Mouse (Mus musculus) lung, postnatal 0 days (tissue): ENCODE data around the gene Gm28635. TPM values are rescaled to one million over a fixed set of nuclear protein-coding genes. Genes with fewer than 3 reads are reported as not detected.

ENCODE experiments used
- ATAC-seq: fragments of 200-750 bp; cut with Nextera tagmentation; 2 replicates; pipeline ENCODE4 v1.8.0; 2017; ENCODE audit warnings: moderate library complexity
- DNase-seq: peaks from one replicate; pipeline ENCODE4 v3.0.0-alpha.2; 2016; ENCODE audit warnings: low spot score
- H3K27ac ChIP-seq: fragments of 300-500 bp; sonication (generic); 2 replicates; pipeline ENCODE4 v1.5.1; 2014; ENCODE audit warnings: antibody characterized with exemption, mild to moderate bottlenecking, low read length, mixed read lengths
- H3K27me3 ChIP-seq: fragments of 300-500 bp; sonication (generic); replicated peaks from 2 replicates; pipeline ENCODE4 v1.6.1; 2014; ENCODE audit warnings: low read length, mixed read lengths; ENCODE audit not compliant: insufficient read depth
- H3K36me3 ChIP-seq: fragments of 300-500 bp; sonication (generic); 2 replicates; pipeline ENCODE4 v1.6.1; 2014; ENCODE audit warnings: low read length, mixed read lengths; ENCODE audit not compliant: insufficient read depth
- H3K4me1 ChIP-seq: fragments of 300-500 bp; sonication (generic); 2 replicates; pipeline ENCODE4 v1.6.1; 2014; ENCODE audit warnings: antibody characterized with exemption, low read depth, low read length, mixed read lengths; ENCODE audit not compliant: insufficient read depth
- H3K4me2 ChIP-seq: fragments of 300-500 bp; sonication (generic); replicated peaks from 2 replicates; pipeline ENCODE4 v1.6.1; 2014; ENCODE audit warnings: low read depth, mild to moderate bottlenecking, low read length, moderate library complexity, mixed read lengths
- H3K4me3 ChIP-seq: fragments of 300-500 bp; sonication (generic); 2 replicates; pipeline ENCODE4 v1.5.1; 2014; ENCODE audit warnings: low read depth, low read length
- H3K9ac ChIP-seq: fragments of 300-500 bp; sonication (generic); replicated peaks from 2 replicates; pipeline ENCODE4 v1.6.1; 2014; ENCODE audit warnings: low read depth, mild to moderate bottlenecking
- H3K9me3 ChIP-seq: fragments of 300-500 bp; sonication (generic); 2 replicates; pipeline ENCODE4 v1.6.1; 2016; ENCODE audit warnings: low read length, mixed read lengths
- CTCF ChIP-seq: IDR thresholded peaks from 2 replicates; pipeline ENCODE4 v1.5.1; 2016; ENCODE audit warnings: antibody characterized with exemption, mild to moderate bottlenecking
- EP300 ChIP-seq: IDR thresholded peaks from 2 replicates; pipeline ENCODE4 v1.6.1; 2016; ENCODE audit warnings: antibody characterized with exemption, mild to moderate bottlenecking, control low read depth
- WGBS: fragments of 180-500 bp; shearing (Covaris S2); extraction: QIAGEN DNeasy Blood & Tissue Kit; methylation state at CpG from one replicate; pipeline ENCODE4 v1.1.7; 2014; 5-methylcytosine and 5-hydroxymethylcytosine counted together
- polyA plus RNA-seq: library from polyadenylated mRNA; unstranded; fragments of >200 nt; fragmentation: Nextera tagmentation; extraction: Ambion mirVana; gene quantifications from 2 replicates; pipeline ENCODE4 v1.2.1, GENCODE M21; 2015

Gene Gm28635
- polyA plus RNA-seq, 1 experiment from 2014 or later = not detected

- TF ChIP-seq CTCF = no peak
- no peak overlapping the region for H3K27ac ChIP-seq
- WGBS = 83% methylated on average over 1 of the region's 1 CpGs
- DNase-seq = no peak
- H3K4me1 ChIP-seq = no peaks in the 10 kb centered on the region
- no peaks in the 10 kb centered on the region for H3K9me3 ChIP-seq
- no peak overlapping the region for H3K9ac ChIP-seq
- H3K27me3 ChIP-seq = no peaks in the 10 kb centered on the region
- no peaks in the 10 kb centered on the region for H3K36me3 ChIP-seq
- H3K4me3 ChIP-seq = no peak overlapping the region
- no peak for ATAC-seq
- no peak overlapping the region for H3K4me2 ChIP-seq
Measured at GRCm38 (mm10) chr2:84703497-84703896, 25.7 kb upstream of the Gm28635 start.

DNA sequence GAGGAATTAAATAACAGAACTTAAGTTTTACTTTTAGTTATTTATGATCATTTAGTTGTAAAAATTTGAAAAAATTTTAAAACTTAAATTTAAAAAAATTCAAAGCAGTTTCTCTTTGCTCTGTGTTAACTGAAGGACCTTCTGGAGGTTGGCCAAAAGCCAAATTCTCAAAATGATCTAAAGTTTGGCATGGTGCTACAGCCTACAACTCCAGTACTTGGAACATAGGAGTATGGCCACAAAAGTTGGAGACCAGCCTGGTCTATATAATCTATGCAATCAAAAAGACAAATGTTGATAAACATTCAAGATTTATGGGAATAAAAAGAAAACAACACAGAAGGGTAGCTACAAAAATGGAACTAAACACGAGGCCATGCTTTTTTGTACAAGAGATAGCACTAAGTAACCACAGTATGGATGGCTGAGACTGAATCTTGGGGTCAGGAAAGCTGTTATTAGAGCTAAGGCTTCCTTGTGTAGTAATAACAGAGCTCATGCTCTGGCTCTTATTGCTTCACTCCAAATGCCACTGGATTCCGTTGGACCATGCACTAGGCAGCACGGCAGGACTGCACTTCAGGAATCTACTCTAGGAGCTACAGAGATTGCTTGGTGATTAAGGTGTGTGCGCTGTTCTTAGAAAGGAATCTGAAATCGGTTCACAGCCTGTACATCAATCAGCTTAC is 17.3 kb upstream of the Gm28635 start:
- DNase-seq (peak; percentile 21), ATAC-seq (peak; percentile 50; the same call in 1 of the 2 replicates)
- H3K4me3 ChIP-seq = no peak overlapping the region
- H3K4me2 ChIP-seq = no peak overlapping the region
- 62% methylated on average over 5 of the region's 5 CpGs for WGBS
- H3K36me3 ChIP-seq = peaks cover 24% of the 10 kb centered on the region
- H3K9ac ChIP-seq = no peak overlapping the region
- H3K9me3 ChIP-seq = no peaks in the 10 kb centered on the region
- no peaks in the 10 kb centered on the region for H3K4me1 ChIP-seq
- H3K27ac ChIP-seq = 0 out of 2 replicates have a peak overlapping the region, but pooled peaks have one; percentile 12
- no peak for TF ChIP-seq CTCF
- TF ChIP-seq EP300 = no peak
- no peaks in the 10 kb centered on the region for H3K27me3 ChIP-seq

GRCm38 (mm10) chr2:84690050-84690449 is 12.2 kb upstream of the Gm28635 start:
- no peak overlapping the region for H3K9ac ChIP-seq
- H3K36me3 ChIP-seq = peaks cover 42% of the 10 kb centered on the region
- ATAC-seq (no peak), DNase-seq (no peak)
- TF ChIP-seq EP300 (no peak), CTCF (no peak)
- no peak overlapping the region for H3K27ac ChIP-seq
- no peak overlapping the region for H3K4me2 ChIP-seq
- H3K27me3 ChIP-seq = no peaks in the 10 kb centered on the region
- H3K4me1 ChIP-seq = no peaks in the 10 kb centered on the region
- H3K4me3 ChIP-seq = no peak overlapping the region
- 84% methylated on average over 12 of the region's 12 CpGs for WGBS
- H3K9me3 ChIP-seq = no peaks in the 10 kb centered on the region

DNA sequence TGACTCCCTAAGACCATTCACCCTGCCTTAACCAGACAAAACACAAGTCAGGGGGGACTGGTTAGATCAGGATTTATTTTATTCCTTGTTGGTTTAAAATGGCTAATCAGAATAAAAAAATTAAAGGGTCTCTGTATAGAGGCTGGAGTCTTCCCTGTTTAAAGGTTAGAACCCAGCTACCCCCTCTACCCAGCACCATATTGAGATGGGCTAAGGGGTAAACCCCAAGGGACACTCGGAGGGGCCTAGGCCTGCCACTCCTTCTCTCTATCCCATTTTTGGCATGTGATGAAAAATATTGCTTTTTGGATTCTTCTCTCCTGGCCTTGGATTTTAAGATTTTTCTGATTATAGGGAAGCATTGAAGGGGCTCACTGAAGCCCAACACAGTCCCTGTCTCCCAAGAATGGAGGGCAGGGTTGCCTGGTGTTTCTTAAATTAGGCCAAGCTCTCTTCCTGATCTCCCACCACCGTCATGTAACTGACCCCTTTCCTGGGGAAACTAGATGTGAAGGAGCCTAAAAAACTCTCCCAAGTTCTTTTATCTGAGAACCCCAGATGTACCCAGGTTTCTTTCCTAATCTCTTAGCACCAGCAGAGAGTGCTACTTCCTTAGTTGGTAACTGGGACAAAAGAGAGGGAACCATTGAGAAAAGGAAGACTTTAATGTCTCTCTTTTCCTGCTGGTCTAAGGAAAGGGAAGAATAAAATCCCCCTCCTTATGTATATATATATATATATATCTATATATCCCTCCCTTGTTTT is 10.4 kb upstream of the Gm28635 start:
- WGBS = 76% methylated on average over 2 of the region's 2 CpGs
- ATAC-seq = no peak
- peaks cover 37% of the 10 kb centered on the region for H3K36me3 ChIP-seq

DNA sequence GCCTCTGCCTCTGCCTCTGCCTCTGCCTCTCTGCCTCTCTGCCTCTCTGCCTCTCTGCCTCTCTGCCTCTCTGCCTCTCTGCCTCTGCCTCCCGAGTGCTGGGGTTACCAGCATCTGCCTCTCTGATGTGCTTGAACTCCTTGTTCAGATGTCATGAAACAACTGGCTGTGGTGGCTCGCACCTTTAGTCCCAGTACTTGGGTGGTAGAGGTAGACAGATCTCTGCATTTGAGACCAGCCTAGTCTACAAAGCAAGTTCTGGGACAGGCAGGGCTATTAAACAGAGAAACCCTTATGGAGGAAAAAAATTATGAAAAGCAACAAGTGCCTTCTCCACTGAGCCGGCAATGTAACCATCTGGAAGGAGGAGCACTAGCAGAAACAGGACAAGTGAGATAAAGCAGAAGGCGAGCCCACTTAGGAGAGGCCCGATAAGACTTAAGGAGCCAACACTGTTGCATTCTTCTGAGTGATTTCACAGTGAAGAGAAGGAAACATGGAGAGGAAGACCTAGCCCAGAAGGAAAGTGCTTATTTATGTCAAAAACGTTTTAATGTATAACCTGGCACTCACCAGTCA is 4.9 kb upstream of the Gm28635 start:
- Histone ChIP-seq H3K36me3 (peaks cover 9% of the 10 kb centered on the region), H3K4me1 (no peaks in the 10 kb centered on the region), H3K27ac (no peak overlapping the region), H3K4me2 (no peak overlapping the region), H3K9me3 (no peaks in the 10 kb centered on the region), H3K9ac (no peak overlapping the region), H3K27me3 (no peaks in the 10 kb centered on the region), H3K4me3 (no peak overlapping the region)
- no peak for ATAC-seq
- TF ChIP-seq EP300 (no peak), CTCF (no peak)
- no peak for DNase-seq
- 53% methylated on average over 6 of the region's 6 CpGs for WGBS

More for the DNA sequence above, 10.4 kb upstream of the Gm28635 start:
- TF ChIP-seq CTCF (no peak), EP300 (no peak)
- H3K4me3 ChIP-seq = no peak overlapping the region
- H3K4me2 ChIP-seq = no peak overlapping the region
- H3K27ac ChIP-seq = no peak overlapping the region
- no peak for DNase-seq
- H3K4me1 ChIP-seq = no peaks in the 10 kb centered on the region
- no peaks in the 10 kb centered on the region for H3K9me3 ChIP-seq
- no peak overlapping the region for H3K9ac ChIP-seq
- H3K27me3 ChIP-seq = no peaks in the 10 kb centered on the region

GRCm38 (mm10) chr2:84679016-84679415 is 1.2 kb upstream of the Gm28635 start, which contains the start of gene Tmx2:
Gene Tmx2, minus strand, starts transcription at chr2:84679140.
- H3K9me3 ChIP-seq = no peaks in the 10 kb centered on the region
- TF ChIP-seq CTCF = no peak
- no peak for TF ChIP-seq EP300
- H3K27me3 ChIP-seq = no peaks in the 10 kb centered on the region
- H3K4me3 ChIP-seq = peak within 1 kb of the TSS; percentile 85
- no peaks in the 10 kb centered on the region for H3K4me1 ChIP-seq
- DNase-seq = no peak
- H3K27ac ChIP-seq = peak within 1 kb of the TSS; percentile 76
- H3K4me2 ChIP-seq = peak within 1 kb of the TSS; percentile 93
- peak within 1 kb of the TSS; percentile 84 for H3K9ac ChIP-seq
- ATAC-seq = no peak
- H3K36me3 ChIP-seq = no peaks in the 10 kb centered on the region
- 15% methylated on average over 8 of the region's 8 CpGs for WGBS
